Mouse (Mus musculus): ENCODE data around the gene Elovl6.

The Elovl6 gene

GRCm38 (mm10) chr3:129646781-129647180, 114.6 kb downstream of the Elovl6 start:
- no peak for DNase-seq (ENCODE audit: low spot score in 2 of 2)

GRCm38 (mm10) chr3:129647312-129647711, 115.2 kb downstream of the Elovl6 start:
- no peak for DNase-seq (ENCODE audit: low spot score in 2 of 2)

GRCm38 (mm10) chr3:129648598-129648997, 116.4 kb downstream of the Elovl6 start:
- no peak for DNase-seq (ENCODE audit: low spot score in 2 of 2)

GRCm38 (mm10) chr3:129649586-129650292, 117.6 kb downstream of the Elovl6 start:
- DNase-seq (ENCODE audit: low spot score in 2 of 2): peak in 1 of 2 experiments; percentile 36

- DNase-seq (ENCODE audit: low spot score in 2 of 2): no peak
Measured at GRCm38 (mm10) chr3:129650293-129650612, 118.1 kb downstream of the Elovl6 start.

- no peak for DNase-seq (ENCODE audit: low spot score in 2 of 2)
Measured at GRCm38 (mm10) chr3:129650931-129651330, 118.8 kb downstream of the Elovl6 start.

GRCm38 (mm10) chr3:129651765-129652164, 119.6 kb downstream of the Elovl6 start:
- no peak for DNase-seq (ENCODE audit: low spot score in 2 of 2)

GRCm38 (mm10) chr3:129652476-129652875, 120.3 kb downstream of the Elovl6 start:
- no peak for DNase-seq (ENCODE audit: low spot score in 2 of 2)

GRCm38 (mm10) chr3:129656540-129656939, 124.4 kb downstream of the Elovl6 start:
- DNase-seq (ENCODE audit: low spot score in 2 of 2): no peak

GRCm38 (mm10) chr3:129657222-129657621, 125.1 kb downstream of the Elovl6 start:
- no peak for DNase-seq (ENCODE audit: low spot score in 2 of 2)

GRCm38 (mm10) chr3:129657775-129658174, 125.6 kb downstream of the Elovl6 start:
- no peak for DNase-seq (ENCODE audit: low spot score in 2 of 2)

- DNase-seq (ENCODE audit: low spot score in 2 of 2): no peak
Measured at GRCm38 (mm10) chr3:129658776-129659175, 126.6 kb downstream of the Elovl6 start.

- no peak for DNase-seq (ENCODE audit: low spot score in 2 of 2)
Measured at GRCm38 (mm10) chr3:129663906-129664305, 131.8 kb downstream of the Elovl6 start.

GRCm38 (mm10) chr3:129675923-129676322, 143.8 kb downstream of the Elovl6 start:
- no peak for DNase-seq (ENCODE audit: low spot score in 2 of 2)

- peak; percentile 41 to 43 for DNase-seq (ENCODE audit: low spot score in 2 of 2)
Measured at GRCm38 (mm10) chr3:129680258-129680657, 148.1 kb downstream of the Elovl6 start.

- no peak for DNase-seq (ENCODE audit: low spot score in 2 of 2)
Measured at GRCm38 (mm10) chr3:129681841-129682240, 149.7 kb downstream of the Elovl6 start.

GRCm38 (mm10) chr3:129682389-129682788, 150.2 kb downstream of the Elovl6 start:
- DNase-seq (ENCODE audit: low spot score in 2 of 2): peak; percentile 75 to 81

GRCm38 (mm10) chr3:129683060-129683679, 151.0 kb downstream of the Elovl6 start:
- no peak for DNase-seq (ENCODE audit: low spot score in 2 of 2)

- no peak for DNase-seq (ENCODE audit: low spot score in 2 of 2)
Measured at GRCm38 (mm10) chr3:129686196-129686595, 154.0 kb downstream of the Elovl6 start.

GRCm38 (mm10) chr3:129686698-129687333, 154.7 kb downstream of the Elovl6 start:
- DNase-seq (ENCODE audit: low spot score in 2 of 2): peak; percentile 71 to 78

- DNase-seq (ENCODE audit: low spot score in 2 of 2): no peak
Measured at GRCm38 (mm10) chr3:129687429-129687828, 155.3 kb downstream of the Elovl6 start.

Measured in right cerebral cortex, postnatal 10 days (tissue).